In the genomic region with DNA sequence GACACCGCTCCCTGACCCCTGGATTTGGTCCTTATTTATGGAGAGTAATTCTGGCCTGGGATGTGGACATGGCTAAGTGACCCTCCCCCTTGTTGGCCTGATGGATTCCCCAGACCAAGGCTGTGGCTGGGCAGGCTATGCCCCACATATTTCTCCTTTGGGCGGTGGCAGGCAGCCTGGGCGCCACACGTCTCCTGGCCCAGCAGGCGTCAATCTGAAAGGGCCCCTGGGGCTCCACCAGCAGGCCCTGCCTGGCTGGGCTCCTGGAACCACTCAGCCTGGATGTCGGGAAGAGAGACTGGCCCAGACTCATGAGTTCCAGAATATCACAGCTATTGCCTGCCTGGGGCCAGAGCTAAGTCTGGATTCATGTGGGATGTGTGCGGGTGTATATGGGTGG, we compare ENCODE assay signal across 14 mouse cellular contexts. TPM values are rescaled to one million over a fixed set of nuclear protein-coding genes. Genes with fewer than 3 reads are reported as not detected.
"Had no signal": no experiment of that assay in that cellular context is flagged by ENCODE, and none has a peak within 500 bp of the region (broad histone marks: within the 10 kb centered on the region; RNA-seq: fewer than 3 reads in every experiment).

No protein-coding gene starts in this region.

- DNase-seq: kidney, postnatal 36 days; layer of hippocampus, adult 9-11 months; layer of hippocampus, postnatal 36 days; lung, embryonic 14.5 days; lung, postnatal 10 days; retina, postnatal 1 day; right cerebral cortex, postnatal 4 days; spleen, adult 18-20 months; thymus, adult 18-20 months; thymus, postnatal 25 days had no signal

- ATAC-seq: liver, embryonic 12.5 days; midbrain, embryonic 16.5 days had no signal

RNA-seq across cellular contexts. Expression of gene Comp, which starts 2.9 kb away (rescaled TPM):
- polyA plus RNA-seq: macrophage had no signal

RNA-seq across cellular contexts. Expression of gene Gdf1, which starts 40.9 kb away (rescaled TPM):
- total RNA-seq: megakaryocyte-erythroid progenitor cell, adult 5-6 weeks had no signal
- polyA plus RNA-seq: macrophage had no signal

RNA-seq across cellular contexts. Expression of gene Cers1, which starts 54.9 kb away (rescaled TPM):
- total RNA-seq: megakaryocyte-erythroid progenitor cell, adult 5-6 weeks had no signal
- polyA plus RNA-seq: macrophage had no signal
